Mouse (Mus musculus): ENCODE data around the gene Wfdc1. TPM values are rescaled to one million over a fixed set of nuclear protein-coding genes. Genes with fewer than 3 reads are reported as not detected.

Gene Wfdc1
- polyA plus RNA-seq, 1 experiment from 2014 or later = 0.36 TPM

- Histone ChIP-seq H3K36me3 (ENCODE audit: control insufficient read depth, insufficient read depth, low read length) (no peaks in the 10 kb centered on the region), H3K27ac (ENCODE audit: low read depth, low read length) (no peak overlapping the region), H3K4me3 (ENCODE audit: low read depth, low read length) (no peak overlapping the region), H3K27me3 (replicated peaks; ENCODE audit: control insufficient read depth, insufficient read depth, low read length) (no peaks in the 10 kb centered on the region), H3K4me2 (no peak overlapping the region), H3K4me1 (replicated peaks; ENCODE audit: control insufficient read depth, insufficient read depth, low read length) (peaks cover 12% of the 10 kb centered on the region), H3K9me3 (ENCODE audit: control insufficient read depth, low read length) (no peaks in the 10 kb centered on the region), H3K9ac (ENCODE audit: low read depth, low read length) (no peak overlapping the region)
- ATAC-seq (replicated peaks; ENCODE audit: low FRiP score) (no peak), DNase-seq (ENCODE audit: low spot score) (no peak)
- WGBS = 84% methylated on average over 10 of the region's 10 CpGs
Observed at GRCm38 (mm10) chr8:119736348-119736917, 70.3 kb downstream of the Wfdc1 start.

GRCm38 (mm10) chr8:119737093-119737900, 71.1 kb downstream of the Wfdc1 start:
- Histone ChIP-seq H3K27me3 (replicated peaks; ENCODE audit: control insufficient read depth, insufficient read depth, low read length) (no peaks in the 10 kb centered on the region), H3K4me1 (replicated peaks; ENCODE audit: control insufficient read depth, insufficient read depth, low read length) (peaks cover 12% of the 10 kb centered on the region), H3K36me3 (ENCODE audit: control insufficient read depth, insufficient read depth, low read length) (no peaks in the 10 kb centered on the region), H3K9me3 (ENCODE audit: control insufficient read depth, low read length) (no peaks in the 10 kb centered on the region), H3K4me3 (ENCODE audit: low read depth, low read length) (no peak overlapping the region), H3K9ac (ENCODE audit: low read depth, low read length) (no peak overlapping the region), H3K27ac (ENCODE audit: low read depth, low read length) (no peak overlapping the region), H3K4me2 (no peak overlapping the region)
- WGBS = 60% methylated on average over 11 of the region's 11 CpGs
- ATAC-seq (replicated peaks; ENCODE audit: low FRiP score) (no peak), DNase-seq (ENCODE audit: low spot score) (no peak)

Other genes with a start within 250 kb of the Wfdc1 start
- gene Osgin1, start 232.2 kb upstream of the Wfdc1 start, polyA plus RNA-seq (2014; fragmentation: Nextera tagmentation; extraction: Ambion mirVana) = 15.6 and 17.9 TPM in 2 replicates
- 0.95 and 1.1 TPM in 2 replicates for gene Necab2, start 219.6 kb upstream of the Wfdc1 start, polyA plus RNA-seq (2014; fragmentation: Nextera tagmentation; extraction: Ambion mirVana)
- gene Slc38a8, start 164.7 kb upstream of the Wfdc1 start, polyA plus RNA-seq (2014; fragmentation: Nextera tagmentation; extraction: Ambion mirVana) = not detected in 2 replicates
- gene Mbtps1, start 107.6 kb upstream of the Wfdc1 start, polyA plus RNA-seq (2014; fragmentation: Nextera tagmentation; extraction: Ambion mirVana) = 68.6 and 73.0 TPM in 2 replicates
- gene Hsdl1, start 91.2 kb upstream of the Wfdc1 start, polyA plus RNA-seq (2014; fragmentation: Nextera tagmentation; extraction: Ambion mirVana) = 40.4 and 42.2 TPM in 2 replicates
- gene Dnaaf1, start 91.1 kb upstream of the Wfdc1 start, polyA plus RNA-seq (2014; fragmentation: Nextera tagmentation; extraction: Ambion mirVana) = 0.11 and 0.23 TPM in 2 replicates
- 13.9 and 16.5 TPM in 2 replicates for gene Taf1c, start 61.1 kb upstream of the Wfdc1 start, polyA plus RNA-seq (2014; fragmentation: Nextera tagmentation; extraction: Ambion mirVana)
- gene Adad2, start 53.6 kb upstream of the Wfdc1 start, polyA plus RNA-seq (2014; fragmentation: Nextera tagmentation; extraction: Ambion mirVana) = not detected in 2 replicates
- gene Kcng4, start 30.7 kb upstream of the Wfdc1 start, polyA plus RNA-seq (2014; fragmentation: Nextera tagmentation; extraction: Ambion mirVana) = not detected in 2 replicates
- gene Atp2c2, start 33.6 kb downstream of the Wfdc1 start, polyA plus RNA-seq (2014; fragmentation: Nextera tagmentation; extraction: Ambion mirVana) = 0.40 and 0.51 TPM in 2 replicates
- 9.5 and 10.3 TPM in 2 replicates for gene Tldc1, start 112.1 kb downstream of the Wfdc1 start, polyA plus RNA-seq (2014; fragmentation: Nextera tagmentation; extraction: Ambion mirVana)
- 132 and 155 TPM in 2 replicates for gene Cotl1, start 174.2 kb downstream of the Wfdc1 start, polyA plus RNA-seq (2014; fragmentation: Nextera tagmentation; extraction: Ambion mirVana)
- 9.1 TPM in 2 replicates for gene Klhl36, start 195.9 kb downstream of the Wfdc1 start, polyA plus RNA-seq (2014; fragmentation: Nextera tagmentation; extraction: Ambion mirVana)
- gene Usp10, start 244.0 kb downstream of the Wfdc1 start, polyA plus RNA-seq (2014; fragmentation: Nextera tagmentation; extraction: Ambion mirVana) = 175 and 190 TPM in 2 replicates
- 1.4 and 5.3 TPM in 2 replicates for gene Gm20388, start 244.5 kb downstream of the Wfdc1 start, polyA plus RNA-seq (2014; fragmentation: Nextera tagmentation; extraction: Ambion mirVana)

Measured in liver, embryonic 11.5 days (tissue).